35 mouse cellular contexts compared by ENCODE assay signal in genomic region chr7:12787333-12787732, GRCm38 (mm10). TPM values are rescaled to one million over a fixed set of nuclear protein-coding genes. Genes with fewer than 3 reads are reported as not detected.
DNase-seq lines count a peak whose midpoint lies in the region; ATAC-seq and TF ChIP-seq lines count a peak whose summit lies in the region.
"Had no signal": no experiment of that assay in that cellular context is flagged by ENCODE, and none has a peak within 500 bp of the region (broad histone marks: within the 10 kb centered on the region; RNA-seq: fewer than 3 reads in every experiment).

No protein-coding gene starts in this region.

- no peaks in the 10 kb centered on the region for H3K36me3 ChIP-seq in midbrain, embryonic 13.5 days
- no peaks in the 10 kb centered on the region for H3K36me3 ChIP-seq in midbrain, postnatal 0 days (ENCODE audit: insufficient read depth, low read length)
- H3K36me3 ChIP-seq in forebrain, embryonic 11.5 days (ENCODE audit: control insufficient read depth, insufficient read depth, low read length) = no peaks in the 10 kb centered on the region
- H3K36me3 ChIP-seq: embryonic facial prominence, embryonic 12.5 days; forebrain, embryonic 12.5 days; midbrain, embryonic 10.5 days; neural tube, embryonic 13.5 days had no signal

- 75% methylated on average over 6 of the region's 6 CpGs for WGBS in midbrain, embryonic 13.5 days
- 76% methylated on average over 6 of the region's 6 CpGs for WGBS in midbrain, postnatal 0 days
- WGBS in forebrain, embryonic 11.5 days = 81% methylated on average over 6 of the region's 6 CpGs

- no peaks in the 10 kb centered on the region for H3K27me3 ChIP-seq in midbrain, embryonic 13.5 days
- no peaks in the 10 kb centered on the region for H3K27me3 ChIP-seq in midbrain, postnatal 0 days (ENCODE audit: insufficient read depth, low read length)
- H3K27me3 ChIP-seq in forebrain, embryonic 11.5 days (ENCODE audit: control insufficient read depth, insufficient read depth, low read length) = no peaks in the 10 kb centered on the region
- H3K27me3 ChIP-seq: embryonic facial prominence, embryonic 12.5 days; forebrain, embryonic 12.5 days; neural tube, embryonic 13.5 days had no signal

- 0 out of 2 replicates have a peak, but pooled peaks have one; percentile 14 for ATAC-seq in midbrain, embryonic 13.5 days
- no peak for ATAC-seq in midbrain, postnatal 0 days (ENCODE audit: low FRiP score)
- no peak for ATAC-seq in forebrain, embryonic 11.5 days (replicated peaks; ENCODE audit: low FRiP score)
- ATAC-seq: CD4-positive, CD25-positive, alpha-beta regulatory T cell, adult 4 months had no signal

- no peak overlapping the region for H3K9ac ChIP-seq in midbrain, embryonic 13.5 days (replicated peaks)
- H3K9ac ChIP-seq in midbrain, postnatal 0 days (replicated peaks; ENCODE audit: low read length, poor library complexity, severe bottlenecking) = no peak overlapping the region
- H3K9ac ChIP-seq in forebrain, embryonic 11.5 days (ENCODE audit: low read length) = no peak overlapping the region
- H3K9ac ChIP-seq: embryonic facial prominence, embryonic 12.5 days; hindbrain, embryonic 14.5 days; liver, embryonic 14.5 days; lung, embryonic 14.5 days; neural tube, embryonic 13.5 days had no signal

- no peaks in the 10 kb centered on the region for H3K9me3 ChIP-seq in midbrain, embryonic 13.5 days
- no peaks in the 10 kb centered on the region for H3K9me3 ChIP-seq in midbrain, postnatal 0 days (ENCODE audit: low read length)
- no peaks in the 10 kb centered on the region for H3K9me3 ChIP-seq in forebrain, embryonic 11.5 days (ENCODE audit: control insufficient read depth, low read length)
- H3K9me3 ChIP-seq: embryonic facial prominence, embryonic 12.5 days; forebrain, embryonic 12.5 days; midbrain, embryonic 10.5 days; neural tube, embryonic 13.5 days had no signal

- H3K4me1 ChIP-seq in midbrain, embryonic 13.5 days (replicated peaks) = peaks cover 8% of the 10 kb centered on the region
- H3K4me1 ChIP-seq in midbrain, postnatal 0 days (ENCODE audit: insufficient read depth, low read length) = no peaks in the 10 kb centered on the region
- H3K4me1 ChIP-seq in forebrain, embryonic 11.5 days (replicated peaks; ENCODE audit: control insufficient read depth, insufficient read depth, low read length) = no peaks in the 10 kb centered on the region
- H3K4me1 ChIP-seq: embryonic facial prominence, embryonic 12.5 days had no signal

- TF ChIP-seq CTCF in midbrain, postnatal 0 days (IDR thresholded peaks at IDR 0.05) = no peak

- H3K4me3 ChIP-seq in midbrain, embryonic 13.5 days (replicated peaks) = no peak overlapping the region
- no peak overlapping the region for H3K4me3 ChIP-seq in midbrain, postnatal 0 days (ENCODE audit: low read depth, low read length)
- H3K4me3 ChIP-seq in forebrain, embryonic 11.5 days (ENCODE audit: low read depth, low read length) = no peak overlapping the region
- H3K4me3 ChIP-seq: embryonic facial prominence, embryonic 12.5 days; forebrain, embryonic 12.5 days; layer of hippocampus, adult 2 months; midbrain, embryonic 10.5 days; neural tube, embryonic 13.5 days had no signal

- no peak overlapping the region for H3K27ac ChIP-seq in midbrain, embryonic 13.5 days
- H3K27ac ChIP-seq in midbrain, postnatal 0 days (ENCODE audit: low read depth, low read length) = no peak overlapping the region
- no peak overlapping the region for H3K27ac ChIP-seq in forebrain, embryonic 11.5 days (ENCODE audit: low read depth, low read length)
- H3K27ac ChIP-seq: embryonic facial prominence, embryonic 12.5 days; forebrain, embryonic 12.5 days; hindbrain, embryonic 14.5 days; layer of hippocampus, adult 2 months; liver, embryonic 14.5 days; midbrain, embryonic 10.5 days; neural tube, embryonic 13.5 days had no signal

- peak; percentile 9 for DNase-seq in adrenal gland, postnatal 14 days
- DNase-seq in adrenal gland, postnatal 4 days (ENCODE audit: low spot score in 2 of 2) = no peak
- no peak for DNase-seq in midbrain, postnatal 0 days (ENCODE audit: low spot score)
- DNase-seq in adipocyte (ENCODE audit: low spot score) = peak; percentile 13
- DNase-seq in forebrain, embryonic 11.5 days (ENCODE audit: low spot score) = no peak
- DNase-seq in lung, adult 18-20 months = no peak
- DNase-seq: cerebellum, adult 11-12 months; cerebellum, adult 9-11 months; gastrocnemius, postnatal 10 days; heart, postnatal 4 days; kidney, adult 11 months; kidney, postnatal 36 days; lung, embryonic 14.5 days; lung, postnatal 14 days; right cerebral cortex, postnatal 4 days; thymus, postnatal 4 days had no signal

- H3K4me2 ChIP-seq in midbrain, embryonic 13.5 days (replicated peaks) = no peak overlapping the region
- H3K4me2 ChIP-seq in midbrain, postnatal 0 days (ENCODE audit: low read depth, low read length, poor library complexity, severe bottlenecking) = no peak overlapping the region
- H3K4me2 ChIP-seq in forebrain, embryonic 11.5 days (ENCODE audit: low read depth, low read length, severe bottlenecking) = no peak overlapping the region
- H3K4me2 ChIP-seq: embryonic facial prominence, embryonic 12.5 days; forebrain, embryonic 12.5 days; heart, embryonic 11.5 days; hindbrain, embryonic 14.5 days; lung, embryonic 14.5 days; neural tube, embryonic 13.5 days had no signal

RNA-seq across cellular contexts. Expression of gene Zscan18, which starts 16.1 kb away (rescaled TPM):
- total RNA-seq in adrenal gland, postnatal 14 days (2021) = 2.8 and 3.7 TPM in 2 replicates
- total RNA-seq in adrenal gland, postnatal 4 days (2021) = 1 to 10 TPM; 8.0 to 8.2 TPM
- 20.8 and 21.4 TPM in 2 replicates for polyA plus RNA-seq in midbrain, embryonic 13.5 days (2015; fragmentation: Nextera tagmentation; extraction: Ambion mirVana)
- total RNA-seq in midbrain, postnatal 0 days (2014; rRNA removed) = 19.2 and 34.3 TPM in 2 replicates
- 25.5 and 27.0 TPM in 2 replicates for polyA plus RNA-seq in midbrain, postnatal 0 days (2015; fragmentation: Nextera tagmentation; extraction: Ambion mirVana)
- polyA plus RNA-seq in forebrain, embryonic 11.5 days (2014; fragmentation: Nextera tagmentation; extraction: Ambion mirVana) = 12.3 and 13.3 TPM in 2 replicates

RNA-seq across cellular contexts. Expression of gene Zfp329, which starts 31.3 kb away (rescaled TPM):
- total RNA-seq in adrenal gland, postnatal 14 days (2021) = 9.0 and 11.8 TPM in 2 replicates
- total RNA-seq in adrenal gland, postnatal 4 days (2021) = 10 to 100 TPM; 16.0 to 16.4 TPM
- 33.9 and 36.3 TPM in 2 replicates for polyA plus RNA-seq in midbrain, embryonic 13.5 days (2015; fragmentation: Nextera tagmentation; extraction: Ambion mirVana)
- 16.6 and 18.6 TPM in 2 replicates for total RNA-seq in midbrain, postnatal 0 days (2014; rRNA removed)
- 16.1 and 22.3 TPM in 2 replicates for polyA plus RNA-seq in midbrain, postnatal 0 days (2015; fragmentation: Nextera tagmentation; extraction: Ambion mirVana)
- polyA plus RNA-seq in forebrain, embryonic 11.5 days (2014; fragmentation: Nextera tagmentation; extraction: Ambion mirVana) = 27.5 and 28.9 TPM in 2 replicates

RNA-seq across cellular contexts. Expression of gene Zfp110, which starts 47.2 kb away (rescaled TPM):
- total RNA-seq in adrenal gland, postnatal 14 days (2021) = 22.8 and 23.2 TPM in 2 replicates
- total RNA-seq in adrenal gland, postnatal 4 days (2021) = 10 to 100 TPM; 34.2 to 35.4 TPM
- 31.8 and 31.9 TPM in 2 replicates for polyA plus RNA-seq in midbrain, embryonic 13.5 days (2015; fragmentation: Nextera tagmentation; extraction: Ambion mirVana)
- 11.8 and 18.4 TPM in 2 replicates for total RNA-seq in midbrain, postnatal 0 days (2014; rRNA removed)
- polyA plus RNA-seq in midbrain, postnatal 0 days (2015; fragmentation: Nextera tagmentation; extraction: Ambion mirVana) = 18.1 and 19.4 TPM in 2 replicates
- polyA plus RNA-seq in forebrain, embryonic 11.5 days (2014; fragmentation: Nextera tagmentation; extraction: Ambion mirVana) = 32.3 and 32.9 TPM in 2 replicates

RNA-seq across cellular contexts. Expression of gene Vmn2r56, which starts 52.5 kb away (rescaled TPM):
- total RNA-seq in adrenal gland, postnatal 14 days (2021) = not detected in 2 replicates
- total RNA-seq in adrenal gland, postnatal 4 days (2021) = not detected
- 0.03 TPM in 1 of 2 replicates, not detected in the other for polyA plus RNA-seq in midbrain, embryonic 13.5 days (2015; fragmentation: Nextera tagmentation; extraction: Ambion mirVana)
- total RNA-seq in midbrain, postnatal 0 days (2014; rRNA removed) = not detected in 2 replicates
- polyA plus RNA-seq in midbrain, postnatal 0 days (2015; fragmentation: Nextera tagmentation; extraction: Ambion mirVana) = 0.02 and 0.05 TPM in 2 replicates
- polyA plus RNA-seq in forebrain, embryonic 11.5 days (2014; fragmentation: Nextera tagmentation; extraction: Ambion mirVana) = not detected in 2 replicates
- total RNA-seq: gastrocnemius, postnatal 10 days; granulocyte monocyte progenitor cell, adult 5-6 weeks; layer of hippocampus, postnatal 25 days had no signal
- polyA plus RNA-seq: CD4-positive, CD25-positive, alpha-beta regulatory T cell, adult 4 months; embryonic facial prominence, embryonic 12.5 days; forebrain, embryonic 12.5 days; heart, embryonic 11.5 days; heart, embryonic 16.5 days; hindbrain, embryonic 14.5 days; kidney, embryonic 14.5 days; limb, embryonic 14.5 days; liver, embryonic 14.5 days; lung, embryonic 14.5 days; midbrain, embryonic 10.5 days; midbrain, embryonic 16.5 days; neural tube, embryonic 13.5 days; stomach, embryonic 14.5 days; testis, adult 2 months; thymus, postnatal 0 days had no signal

Comparison
In these comparisons a context has a peak if more than half of its experiments do, and no peak if none do; other contexts are left out.
1. DNase-seq: peak in adrenal gland, postnatal 14 days (single experiment) and adipocyte (single experiment); none in adrenal gland, postnatal 4 days (0 of 2), midbrain, postnatal 0 days (single experiment), forebrain, embryonic 11.5 days (single experiment) and lung, adult 18-20 months (0 of 2).